Mouse (Mus musculus) lung, adult 2 months (tissue): ENCODE measurements around the gene Ptk7. TPM values are rescaled to one million over a fixed set of nuclear protein-coding genes. Genes with fewer than 3 reads are reported as not detected.
"Not testable (repeated sequence)": the region's sequence is repeated elsewhere in the genome, so short reads cannot be mapped to it uniquely, and the experiment has no call there.

Experiments
- DNase-seq: peaks from one replicate; pipeline ENCODE4 v3.0.0; 2022
- H3K4me1 ChIP-seq: fragments of 200-500 bp; 2 replicates; pipeline ENCODE4 v1.6.1; 2011; ENCODE audit warnings: low read length; ENCODE audit not compliant: control insufficient read depth, insufficient read depth
- H3K4me3 ChIP-seq: fragments of 200-500 bp; replicated peaks from 2 replicates; pipeline ENCODE3; 2011; ENCODE audit warnings: low read depth, mild to moderate bottlenecking, control low read depth, low read length; ENCODE audit errors: extremely low read depth
- CTCF ChIP-seq: fragments of 200-500 bp; IDR thresholded peaks from 2 replicates; pipeline ENCODE4 v1.5.1; 2011; ENCODE audit warnings: mild to moderate bottlenecking, low read length, control low read depth; ENCODE audit not compliant: insufficient read depth
- POLR2A ChIP-seq: fragments of 200-500 bp; IDR thresholded peaks from 2 replicates; pipeline ENCODE4 v1.6.1; 2011; ENCODE audit warnings: low read depth, mild to moderate bottlenecking, control low read depth, low read length, borderline replicate concordance; ENCODE audit errors: extremely low read depth
- WGBS: fragments of 180-500 bp; shearing (Covaris S2); methylation state at CpG from one replicate; pipeline ENCODE4 v1.1.7; 2018; 5-methylcytosine and 5-hydroxymethylcytosine counted together
- polyA plus RNA-seq: library from polyadenylated mRNA; depleted of rRNA; stranded (reverse); fragments of >200 nt; gene quantifications from 2 replicates; pipeline ENCODE4 v1.2.3, GENCODE M21; 2012

Ptk7 gene
- polyA plus RNA-seq, 1 experiment: 57.3 TPM

GRCm38 (mm10) chr17:46578650-46579049 lies 50.7 kb downstream of the Ptk7 start:
- 61% methylated on average over 5 of the region's 5 CpGs for WGBS
- Histone ChIP-seq H3K4me1 (no peaks in the 10 kb centered on the region), H3K4me3 (no peak overlapping the region)
- TF ChIP-seq POLR2A (no peak), CTCF (0 out of 2 replicates have a peak, but pooled peaks have one; percentile 5)
- DNase-seq: no peak

GRCm38 (mm10) chr17:46576070-46576469 lies 53.2 kb downstream of the Ptk7 start:
- TF ChIP-seq CTCF (peak; percentile 45; the same call in 1 of the 2 replicates), POLR2A (no peak)
- peak; percentile 42 for DNase-seq
- 80% methylated on average over 13 of the region's 13 CpGs for WGBS

GRCm38 (mm10) chr17:46574535-46574934 lies 54.8 kb downstream of the Ptk7 start:
- no peak for DNase-seq
- Histone ChIP-seq H3K4me3 (no peak overlapping the region), H3K4me1 (no peaks in the 10 kb centered on the region)
- TF ChIP-seq CTCF (no peak), POLR2A (no peak)
- WGBS: 88% methylated on average over 7 of the region's 7 CpGs

More at GRCm38 (mm10) chr17:46576070-46576469, 53.2 kb downstream of the Ptk7 start:
- no peaks in the 10 kb centered on the region for H3K4me1 ChIP-seq
- no peak overlapping the region for H3K4me3 ChIP-seq

GRCm38 (mm10) chr17:46571005-46571404 lies 58.3 kb downstream of the Ptk7 start:
- Histone ChIP-seq H3K4me3 (no peak overlapping the region), H3K4me1 (no peaks in the 10 kb centered on the region)
- no peak for TF ChIP-seq CTCF
- no peak for TF ChIP-seq POLR2A
- 60% methylated on average over 11 of the region's 11 CpGs for WGBS
- no peak for DNase-seq

GRCm38 (mm10) chr17:46559146-46559545 lies 70.2 kb downstream of the Ptk7 start:
- DNase-seq: no peak
- Histone ChIP-seq H3K4me1 (peaks cover 3% of the 10 kb centered on the region; the same call in 1 of the 2 replicates), H3K4me3 (no peak overlapping the region)
- WGBS: 86% methylated on average over 6 of the region's 6 CpGs
- TF ChIP-seq POLR2A (no peak), CTCF (no peak)

- 86% methylated on average over 5 of the region's 5 CpGs for WGBS
These were observed 71.2 kb downstream of the Ptk7 start for GRCm38 (mm10) chr17:46558151-46558550.

GRCm38 (mm10) chr17:46557321-46557720 lies 72.0 kb downstream of the Ptk7 start:
- H3K4me3 ChIP-seq, DNase-seq: not testable (repeated sequence)
- H3K4me1 ChIP-seq: peaks cover 12% of the 10 kb centered on the region

More at GRCm38 (mm10) chr17:46558151-46558550, 71.2 kb downstream of the Ptk7 start:
- DNase-seq: no peak
- Histone ChIP-seq H3K4me1 (peaks cover 12% of the 10 kb centered on the region), H3K4me3 (no peak overlapping the region)
- no peak for TF ChIP-seq CTCF
- TF ChIP-seq POLR2A: no peak

GRCm38 (mm10) chr17:46556584-46556945 lies 72.7 kb downstream of the Ptk7 start:
- DNase-seq: no peak
- H3K4me1 ChIP-seq: peaks cover 12% of the 10 kb centered on the region
- under 1% methylated on average over 11 of the region's 11 CpGs for WGBS
- H3K4me3 ChIP-seq: peak overlapping the region; percentile 70
- no peak for TF ChIP-seq CTCF
- TF ChIP-seq POLR2A: 0 out of 2 replicates have a peak, but pooled peaks have one; percentile 22

GRCm38 (mm10) chr17:46555673-46556583 lies 73.4 kb downstream of the Ptk7 start, which contains the start of gene Srf:
TSS of gene Srf (minus strand) at chr17:46556175.
- under 1% methylated on average over 87 of the region's 87 CpGs for WGBS
- DNase-seq: peak; percentile 95
- TF ChIP-seq POLR2A: peak; percentile 48; the same call in 1 of the 2 replicates
- no peak; the same call in 1 of the 2 replicates for TF ChIP-seq CTCF
- peaks cover 12% of the 10 kb centered on the region for H3K4me1 ChIP-seq
- H3K4me3 ChIP-seq: peak within 1 kb of the TSS; percentile 79

- WGBS: 1% methylated on average over 75 of the region's 75 CpGs
- Histone ChIP-seq H3K4me3 (peak overlapping the region; percentile 79), H3K4me1 (peaks cover 12% of the 10 kb centered on the region)
- peak; percentile 70 for DNase-seq
- TF ChIP-seq POLR2A (no peak), CTCF (no peak)
These were observed 74.2 kb downstream of the Ptk7 start for GRCm38 (mm10) chr17:46554977-46555672.
